Mouse (Mus musculus) kidney, postnatal 36 days (tissue): ENCODE measurements at regions not wholly inside any gene's neighbourhood (a gene's known extent, or its start where the extent isn't known, plus 50 kb on each side); places are given as distances from the start of the nearest gene placed in this dataset.
A peak's percentile ranks its signal among the peaks of the same experiment; 100 is the strongest.

Source experiments
- DNase-seq, 2 experiments: peaks; one replicate each; pipeline ENCODE4 v3.0.0; 2021 to 2022; ENCODE audit warnings: mixed read lengths in 2 of 2

DNA sequence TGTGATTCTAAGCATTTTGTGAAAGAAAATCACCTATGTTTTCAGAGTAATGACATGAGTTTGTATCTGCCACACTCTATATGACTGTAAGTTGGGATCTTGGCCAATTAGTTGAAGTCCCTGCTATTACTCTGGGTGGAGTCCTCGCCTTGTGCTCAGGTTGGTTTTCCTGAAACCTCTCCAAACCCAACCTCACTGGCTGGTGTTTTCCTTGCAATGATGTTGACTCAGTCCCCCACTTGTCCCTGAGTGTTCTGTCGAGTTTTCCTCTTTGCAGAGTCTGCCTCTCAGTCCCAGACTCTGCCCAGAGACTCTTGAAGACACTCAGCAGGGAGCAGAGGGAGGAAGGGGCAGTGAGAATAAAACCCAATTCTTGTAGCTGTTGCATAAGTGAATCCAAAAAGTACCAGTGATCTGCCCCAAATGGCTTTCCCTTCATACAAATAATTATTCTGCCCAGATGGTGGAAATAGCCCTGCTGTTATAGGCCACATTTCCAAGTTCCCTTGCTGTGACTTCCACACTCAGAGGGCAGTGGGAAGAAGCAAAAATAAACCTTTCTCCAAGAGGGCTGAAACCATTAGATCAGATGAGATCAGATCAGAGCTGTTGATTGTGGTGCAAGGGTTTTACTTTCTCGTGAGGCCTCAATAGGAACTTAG is 694.3 kb downstream of the Hs3st4 start:
- no peak for DNase-seq

DNA sequence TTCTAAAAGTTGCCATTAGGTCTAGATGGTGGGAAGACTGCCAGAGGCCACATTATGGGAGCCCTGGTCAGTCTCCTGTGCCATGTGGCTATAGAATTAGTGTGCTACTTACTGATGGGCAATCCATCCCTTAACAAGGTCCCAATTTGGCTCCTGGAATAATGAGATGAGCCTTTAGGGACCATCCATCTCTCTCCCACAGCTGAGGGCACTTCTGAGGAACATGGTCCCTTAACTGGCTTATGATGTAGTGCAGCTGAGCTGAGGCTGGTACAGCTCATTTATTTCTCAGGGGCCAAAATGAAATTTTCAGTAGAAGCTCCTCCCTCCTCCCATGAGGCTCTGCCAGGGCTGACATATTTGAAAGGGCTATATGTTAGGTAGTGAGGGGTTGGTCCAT is 697.9 kb downstream of the Hs3st4 start:
- no peak for DNase-seq

DNA sequence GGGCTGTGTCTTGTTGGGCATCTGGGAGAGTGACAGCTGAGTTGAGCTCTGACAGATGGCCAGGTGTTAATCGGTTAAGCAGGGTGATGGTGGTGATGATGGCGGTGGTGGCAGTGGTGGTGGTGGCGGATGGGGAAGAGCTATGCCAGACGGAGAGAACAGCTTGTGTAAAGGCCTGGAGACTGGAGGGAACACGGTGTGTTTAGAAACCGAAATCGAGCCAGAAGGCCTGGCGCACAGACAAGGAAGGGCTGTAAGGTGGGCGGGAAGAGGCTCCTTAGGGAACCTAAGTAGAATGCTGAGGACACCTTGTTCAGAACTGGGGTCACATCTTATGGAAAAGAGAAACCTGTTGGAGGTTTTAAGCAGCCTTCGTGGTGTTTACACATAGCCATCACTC is 698.5 kb downstream of the Hs3st4 start:
- no peak for DNase-seq

DNA sequence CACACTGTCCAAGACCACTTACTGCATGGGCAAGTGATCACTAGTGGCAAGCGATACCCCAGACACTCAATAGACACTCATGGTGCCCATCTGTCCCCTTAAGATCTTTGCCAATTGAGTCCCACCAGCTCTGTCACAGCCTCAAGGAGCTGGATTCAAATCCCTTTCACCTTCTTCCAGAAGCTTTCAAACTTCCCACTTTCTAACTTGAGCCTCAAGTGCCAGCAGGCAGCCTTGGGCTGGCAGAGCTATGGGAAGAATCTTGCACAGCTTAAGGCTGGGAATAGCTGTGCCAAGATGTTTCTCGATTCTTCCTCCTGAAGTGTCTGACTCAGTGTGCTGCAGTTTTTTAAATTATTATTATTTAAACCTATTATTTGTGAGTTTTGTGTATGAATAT is 699.2 kb downstream of the Hs3st4 start:
- no peak for DNase-seq

DNA sequence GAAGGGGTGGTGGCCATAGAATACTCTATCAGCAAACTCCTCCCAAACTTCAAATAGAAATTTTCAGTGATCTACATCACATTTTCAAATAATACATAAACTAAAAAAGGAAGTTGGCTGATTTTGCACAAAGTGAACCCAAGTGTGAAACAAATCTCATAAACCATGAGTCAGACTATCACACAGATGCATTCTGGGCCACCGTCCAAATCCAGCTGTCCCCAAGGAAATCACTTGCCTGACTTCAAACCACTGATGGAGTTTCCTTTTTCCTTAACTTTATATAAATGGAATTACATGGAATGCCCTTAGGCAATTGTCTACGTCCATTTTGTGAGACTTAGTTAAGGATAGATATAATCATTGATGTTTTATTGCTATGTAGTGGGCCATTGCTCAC is 702.8 kb downstream of the Hs3st4 start:
- DNase-seq, result peak; percentile 39 to 64

DNA sequence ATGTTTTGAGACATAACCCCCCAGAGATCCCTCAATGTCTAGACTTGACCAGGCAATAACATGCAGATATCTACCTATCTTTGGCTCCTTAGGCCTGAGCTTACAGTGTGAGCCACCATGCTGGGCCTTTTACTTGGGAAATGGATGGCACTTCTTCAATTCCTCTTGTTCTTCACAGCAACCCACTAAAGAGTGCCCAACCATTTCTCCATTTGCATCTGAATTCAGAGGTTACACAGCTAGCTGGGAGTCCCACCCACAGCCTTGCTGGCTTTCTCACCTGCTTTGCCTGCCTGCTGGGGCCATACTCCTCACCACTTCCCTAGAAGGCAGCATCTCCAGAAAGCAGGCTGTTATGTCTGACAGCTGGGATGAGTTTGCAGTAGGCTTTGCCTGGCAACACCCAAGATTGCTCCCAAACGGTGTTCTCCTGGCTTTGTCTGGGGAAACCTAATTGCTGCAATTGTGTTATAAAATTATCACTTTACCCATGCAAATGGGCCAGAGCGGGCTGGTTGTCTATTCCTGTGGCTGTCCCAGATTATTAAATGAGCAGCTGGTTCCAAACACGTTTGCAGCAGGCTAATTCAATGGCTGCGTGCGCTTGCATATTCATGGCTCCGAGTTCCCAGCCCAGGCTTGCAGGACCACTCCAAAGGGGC is 721.6 kb downstream of the Hs3st4 start:
- DNase-seq, result no peak

DNA sequence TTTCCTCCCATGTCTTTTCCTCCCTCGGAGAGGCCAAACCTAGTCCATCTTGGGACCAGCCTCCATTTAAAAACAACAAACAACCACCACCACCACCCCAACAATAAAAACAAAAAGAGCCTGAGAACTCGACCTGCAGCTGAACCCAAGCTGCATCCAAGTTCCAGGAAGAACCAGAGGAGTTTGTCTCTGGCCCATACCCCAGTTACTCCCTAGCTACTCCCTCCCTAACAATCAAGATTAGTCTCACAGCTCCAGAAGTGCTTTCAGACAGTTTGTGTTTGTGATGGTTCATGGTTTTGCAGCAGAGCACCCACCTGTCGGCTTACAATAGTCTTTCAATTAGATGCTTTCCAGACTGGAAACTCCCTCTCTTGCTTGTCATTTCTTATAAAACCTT is 724.5 kb downstream of the Hs3st4 start:
- peak in 1 of 2 experiments; percentile 5 for DNase-seq

DNA sequence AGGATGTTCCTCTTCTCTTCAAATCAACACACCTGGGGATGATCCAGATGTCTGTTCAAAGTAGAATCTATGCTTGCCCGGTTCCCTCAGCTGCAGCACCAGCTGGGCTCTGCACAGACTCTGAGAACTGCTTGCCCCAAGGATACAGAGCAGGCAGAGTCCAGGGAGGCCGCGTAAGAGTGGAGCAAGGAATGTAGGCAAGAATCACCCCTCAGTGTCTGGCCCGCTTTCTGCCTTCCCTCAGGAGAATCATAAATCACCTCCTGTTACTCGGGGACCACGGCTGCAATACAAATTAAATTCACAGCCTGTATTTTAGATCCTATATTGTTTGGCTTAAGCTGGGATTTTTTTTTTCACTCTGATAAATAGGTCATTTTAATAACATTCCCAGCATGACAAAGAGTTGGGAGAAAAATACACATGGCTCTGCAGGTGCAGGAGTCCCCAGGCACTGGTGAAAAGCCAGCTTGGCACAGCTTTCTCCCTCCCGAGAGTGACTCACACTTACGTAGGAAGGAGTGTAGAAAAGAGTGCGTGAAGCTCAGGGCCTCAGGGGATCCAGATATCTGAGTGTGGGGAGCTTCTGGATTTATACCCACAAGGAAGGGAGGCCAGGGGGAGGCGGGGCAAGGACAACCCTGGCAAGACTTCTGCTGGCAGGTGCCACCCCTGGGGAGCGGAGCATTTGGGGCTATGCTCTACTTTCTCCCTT is 726.3 kb downstream of the Hs3st4 start:
- no peak for DNase-seq

DNA sequence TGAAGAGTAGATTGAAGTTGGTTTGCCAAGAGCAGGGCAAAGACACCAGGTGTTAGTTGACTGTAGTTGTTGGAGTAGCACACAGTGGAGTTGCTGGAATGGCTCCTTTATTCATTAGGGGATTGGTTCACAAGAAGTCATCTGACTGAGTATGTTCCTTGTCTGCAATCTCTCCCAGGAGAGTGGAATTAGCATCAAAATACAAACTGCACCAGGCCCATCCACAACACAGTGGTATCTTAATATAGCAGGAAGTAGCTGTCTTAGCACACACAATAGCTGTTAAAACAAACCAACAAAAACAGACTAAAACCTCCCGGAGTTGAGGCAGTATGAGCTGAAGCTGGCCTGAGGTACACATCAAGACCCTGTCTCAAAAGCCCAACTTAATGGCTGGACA is 723.5 kb upstream of the Kdm8 start:
- DNase-seq, result no peak

DNA sequence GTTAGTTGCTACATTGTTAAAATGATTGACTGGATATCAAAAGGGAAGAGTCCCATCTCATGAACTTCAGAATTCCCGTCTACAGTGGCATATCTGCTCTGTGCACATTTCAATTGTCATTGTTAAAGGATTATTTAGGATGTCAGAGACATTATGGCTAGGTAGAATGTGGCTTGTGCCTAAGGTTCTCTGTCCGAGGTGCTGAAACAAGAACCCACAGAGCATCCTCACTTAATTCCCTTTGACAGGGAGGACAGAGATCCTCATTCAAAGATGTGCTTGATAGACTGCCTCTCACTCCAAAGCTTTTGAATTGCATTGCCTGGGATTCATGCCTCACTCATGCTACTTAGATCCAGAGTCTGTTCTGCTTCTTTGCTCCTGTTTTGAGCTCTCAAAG is 702.4 kb upstream of the Kdm8 start:
- DNase-seq, result peak in 1 of 2 experiments; percentile 35

DNA sequence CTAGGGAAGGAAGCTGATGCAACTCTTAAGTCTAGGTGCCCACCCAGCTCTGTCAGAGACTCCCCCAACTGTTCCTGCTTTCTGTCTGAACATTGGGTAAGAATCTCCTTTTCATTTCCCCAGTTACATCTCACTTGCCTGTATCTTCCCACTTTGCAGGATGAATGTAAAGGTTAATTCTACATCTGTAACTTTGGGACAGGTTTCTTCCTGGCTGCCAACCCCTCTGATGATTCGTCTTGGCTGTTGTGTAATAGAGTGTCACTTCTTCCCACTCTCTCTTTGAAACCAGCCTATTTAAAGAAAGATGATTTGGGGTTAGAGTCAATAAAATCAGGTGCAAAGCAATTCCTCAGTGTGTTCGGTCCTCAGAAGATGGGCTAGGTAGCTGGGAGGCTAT is 698.2 kb upstream of the Kdm8 start:
- no peak for DNase-seq

DNA sequence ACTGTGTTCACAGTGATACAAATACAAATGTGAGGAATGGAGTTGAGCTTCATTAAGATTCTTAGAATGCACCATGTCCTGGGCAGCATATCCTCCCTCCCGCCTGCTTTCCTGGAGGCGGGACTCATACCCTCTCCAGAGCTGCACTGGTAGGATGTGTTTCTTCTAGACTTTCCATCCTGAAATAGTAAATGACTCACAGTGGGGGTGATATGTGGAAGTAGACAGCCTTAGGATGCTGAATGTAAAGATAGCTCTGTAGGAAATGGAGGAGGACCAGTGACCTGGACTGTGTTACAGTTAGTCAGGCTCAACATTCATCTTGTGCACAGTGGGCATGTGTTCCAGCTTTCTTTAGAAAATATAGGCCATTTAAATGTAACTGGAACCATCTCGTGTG is 696.1 kb upstream of the Kdm8 start:
- DNase-seq, result no peak

DNA sequence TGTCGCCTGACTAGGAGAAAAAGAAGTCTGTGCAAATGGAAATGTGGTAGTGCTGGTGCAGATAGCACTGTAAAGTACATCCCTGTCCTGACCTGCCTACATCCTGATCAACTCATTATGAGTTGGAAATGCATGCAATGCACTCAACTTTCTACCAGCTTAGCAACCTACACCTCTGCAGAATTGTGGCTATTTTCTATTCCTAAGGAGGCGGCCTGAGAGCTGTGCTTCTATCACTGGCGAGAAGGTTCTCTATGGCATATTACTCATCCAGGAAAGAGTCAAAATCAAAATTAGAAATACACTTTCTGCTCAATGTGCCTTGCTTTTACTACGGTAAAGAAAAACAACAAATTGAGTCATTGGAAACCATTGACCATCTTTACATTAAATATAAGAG is 685.4 kb upstream of the Kdm8 start:
- no peak for DNase-seq

DNA sequence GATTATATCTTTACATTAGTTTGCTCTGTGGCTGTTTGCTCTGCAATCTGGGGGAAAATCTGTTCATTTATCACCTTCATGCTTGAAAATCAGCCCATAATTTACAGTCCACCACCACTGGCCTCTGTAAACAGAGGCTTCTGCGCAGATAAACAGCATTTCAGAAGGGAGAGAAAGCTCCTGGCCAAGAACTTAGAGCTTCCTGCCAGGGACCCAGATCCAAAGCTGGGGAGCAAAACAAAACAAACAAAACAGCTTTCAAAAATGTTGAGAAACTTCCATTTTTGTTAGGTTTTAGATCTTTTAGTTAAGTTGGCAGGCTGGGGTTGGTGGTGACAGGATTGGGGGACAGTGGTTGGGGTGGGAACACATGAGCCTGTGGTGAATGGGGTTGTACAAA is 666.7 kb upstream of the Kdm8 start:
- peak in 1 of 2 experiments; percentile 1 for DNase-seq

DNA sequence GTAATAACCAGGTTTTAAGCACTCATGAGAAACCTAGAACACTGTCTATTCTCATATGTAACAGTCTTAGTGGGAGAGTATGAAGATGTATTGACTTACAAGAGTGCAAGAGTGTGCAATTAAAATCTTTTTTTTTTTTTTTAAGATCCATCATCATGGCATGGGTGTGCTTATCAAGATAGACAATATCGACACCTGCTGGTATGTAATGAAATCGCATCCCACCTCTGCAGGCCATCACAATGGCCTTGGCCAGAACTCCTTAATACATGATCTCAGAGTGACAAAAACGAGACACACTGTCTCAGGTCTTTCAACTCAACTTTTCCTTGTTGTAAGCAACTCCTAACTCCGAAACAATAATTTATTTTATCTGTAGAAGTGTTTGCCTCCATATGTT is 661.7 kb upstream of the Kdm8 start:
- DNase-seq, result peak; percentile 21 to 59

DNA sequence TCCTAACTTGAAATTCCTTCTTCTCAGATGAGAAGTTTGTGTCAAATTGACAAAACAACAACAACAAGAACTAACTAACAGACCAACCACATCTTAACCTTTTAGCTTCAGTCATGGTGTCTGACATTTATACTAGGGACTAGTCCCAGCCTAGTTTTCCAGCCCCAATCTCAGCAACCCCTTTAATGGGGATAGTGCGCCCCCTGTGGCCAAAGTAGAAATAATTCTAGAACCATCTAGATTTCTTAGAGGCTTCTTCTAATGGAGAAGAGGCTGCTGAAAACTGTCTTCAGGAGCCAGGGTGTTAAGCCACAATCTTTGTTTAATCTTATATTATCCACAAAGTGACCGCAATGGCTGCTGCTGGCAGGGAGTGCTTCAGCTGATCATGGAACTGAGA is 659.5 kb upstream of the Kdm8 start:
- peak in 1 of 2 experiments; percentile 7 for DNase-seq

DNA sequence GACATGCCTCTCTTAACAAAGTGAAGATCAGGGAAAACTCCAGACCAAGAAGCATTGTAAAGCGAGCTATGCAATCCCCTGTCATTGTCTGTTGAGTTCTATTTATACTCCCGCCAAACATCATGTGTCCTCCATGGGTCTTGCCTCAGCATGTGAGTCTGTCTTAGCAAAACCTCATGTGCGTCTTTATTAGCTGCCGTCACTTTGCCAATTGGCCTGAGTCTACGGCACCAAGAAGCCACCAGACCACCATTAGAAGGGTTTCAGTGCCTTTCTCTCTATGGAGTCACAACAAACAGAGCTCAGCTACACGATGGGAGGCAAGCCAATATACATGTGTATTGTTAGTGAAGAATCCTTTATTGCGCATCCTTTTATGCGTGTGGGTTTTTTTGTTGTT is 658.6 kb upstream of the Kdm8 start:
- no peak for DNase-seq

DNA sequence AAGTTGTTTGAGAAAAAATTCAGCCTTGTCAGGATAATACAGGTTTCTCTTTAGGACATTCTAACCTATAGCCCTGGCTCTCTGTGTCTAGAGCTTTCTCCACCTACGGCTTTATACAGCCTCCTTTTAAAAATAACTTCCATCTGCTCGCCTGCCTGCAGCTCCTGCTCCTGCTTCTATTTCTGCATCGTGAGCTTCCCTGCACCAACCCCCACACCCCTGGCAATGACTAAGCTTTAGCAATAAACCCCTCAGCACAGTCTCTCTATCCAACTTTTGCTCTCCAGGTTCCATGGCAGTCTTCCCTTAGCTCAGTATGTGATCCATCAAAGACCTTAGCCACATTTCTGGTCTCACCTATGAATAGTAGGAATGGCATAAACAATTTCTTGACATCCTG is 655.7 kb upstream of the Kdm8 start:
- no peak for DNase-seq

DNA sequence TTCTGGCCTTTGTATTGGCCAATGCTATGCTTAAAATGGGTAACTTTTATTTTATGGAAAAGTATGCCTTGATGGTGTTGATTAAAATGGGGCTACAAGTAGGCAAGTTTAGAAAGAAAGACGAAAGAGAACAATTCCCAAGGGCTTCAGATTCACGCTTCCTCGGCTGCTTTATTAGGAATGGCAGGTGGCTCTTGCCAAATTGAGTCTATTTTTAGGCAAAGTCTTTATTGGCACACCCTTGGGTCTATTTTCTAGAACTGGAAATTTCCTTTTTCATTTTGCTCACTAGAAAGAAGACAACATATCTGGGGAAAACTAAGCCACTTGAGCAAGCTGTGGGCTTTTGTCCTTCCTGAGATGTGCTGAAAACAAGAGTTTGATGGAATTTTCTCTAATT is 641.4 kb upstream of the Kdm8 start:
- no peak for DNase-seq

DNA sequence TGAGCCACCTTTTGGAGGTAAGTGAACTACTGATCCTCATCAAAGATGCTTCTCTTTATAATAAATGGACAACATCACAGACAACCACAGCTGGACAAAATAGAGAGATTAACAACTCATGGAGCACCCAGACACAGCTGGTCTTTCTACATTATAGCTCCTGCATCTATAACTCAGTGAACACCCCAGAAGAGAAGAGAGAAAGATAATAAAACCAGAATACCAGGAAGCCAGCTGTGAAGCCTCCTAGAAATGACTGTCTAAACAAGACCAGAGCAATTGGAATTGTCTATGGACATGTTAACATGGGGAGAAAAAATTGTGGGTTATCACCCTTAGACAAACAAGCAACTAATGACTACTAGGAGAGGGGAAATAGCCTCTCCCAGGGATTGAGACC is 609.8 kb upstream of the Kdm8 start:
- no peak for DNase-seq

DNA sequence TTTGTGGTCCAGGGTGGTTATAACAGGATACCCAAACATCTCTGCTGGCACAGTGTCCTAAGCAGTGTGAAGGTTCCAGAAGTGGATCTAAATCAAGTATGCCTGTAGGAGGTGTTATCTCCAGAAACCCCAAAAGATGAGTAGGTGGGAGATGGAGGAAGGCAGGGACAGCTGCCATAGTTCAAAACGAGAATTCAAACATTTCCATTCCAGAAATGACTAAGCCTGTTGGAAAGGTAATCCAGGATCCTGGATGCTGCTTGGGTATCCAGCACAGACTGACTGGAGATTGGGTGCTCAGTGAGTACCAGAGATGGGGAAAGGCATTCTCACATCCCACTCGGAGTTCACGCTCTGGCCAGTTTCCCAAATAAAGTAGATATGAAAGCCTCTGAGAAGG is 607.9 kb upstream of the Kdm8 start:
- DNase-seq, result no peak

DNA sequence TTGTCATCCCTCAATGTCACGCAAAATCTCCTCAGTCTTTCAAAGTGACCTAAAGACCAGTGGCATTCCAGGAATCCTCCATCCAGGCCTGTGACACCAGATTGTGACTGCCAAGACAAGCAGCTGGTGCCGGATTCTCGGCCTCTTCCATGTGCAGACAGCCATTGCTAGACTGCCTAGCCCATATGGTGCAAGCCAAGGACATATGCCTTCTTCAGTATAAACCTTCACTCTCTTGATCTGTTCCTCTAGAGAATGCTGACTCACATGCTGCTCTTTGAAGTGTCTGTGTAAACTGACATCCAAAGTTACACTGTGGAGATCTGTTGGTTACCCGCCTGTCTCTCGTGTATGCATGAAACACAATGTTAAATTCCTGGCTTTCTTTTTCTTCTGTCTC is 589.4 kb upstream of the Kdm8 start:
- no peak for DNase-seq

DNA sequence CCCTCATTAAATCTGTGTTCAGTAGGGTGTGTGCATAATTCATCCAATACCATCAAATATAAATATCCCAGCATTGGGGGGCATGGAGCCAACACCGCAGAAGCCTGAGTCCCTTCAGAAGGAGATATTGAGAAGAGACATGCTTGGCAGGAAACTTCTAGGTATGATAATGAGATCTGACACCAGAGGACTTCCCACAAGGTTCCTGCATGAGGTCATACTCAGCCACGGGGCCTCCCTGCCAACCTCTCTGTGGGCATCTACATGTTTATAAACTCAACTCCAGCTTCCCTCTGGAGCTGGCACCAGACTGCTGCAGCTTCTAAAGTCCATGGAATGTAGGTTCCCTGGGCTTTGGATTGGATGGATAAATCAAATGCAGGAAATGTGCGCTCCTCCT is 587.4 kb upstream of the Kdm8 start:
- no peak for DNase-seq

DNA sequence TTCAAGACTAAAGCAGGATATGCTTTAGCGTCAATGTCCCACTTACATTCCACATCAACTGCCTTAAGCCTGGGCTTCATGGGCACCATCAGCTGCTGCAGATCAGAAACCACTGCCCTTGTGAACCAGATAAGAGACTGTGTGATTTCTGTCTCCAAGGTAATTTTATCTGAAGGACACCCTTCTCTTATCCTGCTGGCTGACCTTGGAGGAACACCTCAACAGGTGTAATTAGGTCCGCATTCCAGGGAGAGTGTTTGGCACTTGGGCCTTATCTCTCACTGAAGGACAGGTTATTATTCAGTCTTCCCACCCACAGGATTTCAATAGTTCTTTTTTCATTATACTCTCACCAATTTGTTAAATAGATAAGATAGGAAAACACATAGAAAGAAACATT is 583.1 kb upstream of the Kdm8 start:
- no peak for DNase-seq
